ENCODE assay signal across 8 mouse cellular contexts in the genomic region with DNA sequence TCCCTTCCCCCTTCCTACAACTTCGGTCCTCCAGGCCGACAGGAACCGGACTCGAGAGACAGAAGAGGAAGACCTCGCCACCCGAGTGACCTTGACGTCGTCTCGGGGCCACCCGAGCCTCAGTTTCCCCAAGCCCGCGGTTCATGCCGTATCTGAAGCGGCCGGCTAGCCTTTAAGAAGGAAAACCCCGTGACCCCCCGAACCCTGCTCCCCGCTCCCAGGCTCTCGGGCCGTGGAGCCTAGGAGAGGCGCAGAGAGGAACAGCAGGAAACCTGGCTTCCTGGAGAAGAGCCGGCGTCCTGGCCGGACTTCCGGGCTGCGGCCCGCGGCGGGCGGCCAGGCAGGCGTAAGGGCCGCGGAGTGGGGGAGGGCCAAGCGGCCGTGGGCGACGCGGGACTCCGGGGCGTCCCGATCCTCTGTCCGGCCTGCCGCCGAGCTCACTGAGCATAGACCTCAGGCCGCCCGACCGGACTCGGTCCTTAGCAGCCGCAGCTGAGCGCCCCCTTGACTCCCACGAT. TPM values are rescaled to one million over a fixed set of nuclear protein-coding genes. Genes with fewer than 3 reads are reported as not detected.
DNase-seq lines count a peak whose midpoint lies in the region; ATAC-seq and TF ChIP-seq lines count a peak whose summit lies in the region.

No protein-coding gene starts in this region.

- under 1% methylated on average over 51 of the region's 51 CpGs for WGBS in heart, embryonic 12.5 days
- WGBS in forebrain, embryonic 10.5 days: under 1% methylated on average over 51 of the region's 51 CpGs
- under 1% methylated on average over 39 of the region's 51 CpGs for WGBS in liver, embryonic 12.5 days (ENCODE audit: insufficient replicate concordance)
- under 1% methylated on average over 51 of the region's 51 CpGs for WGBS in olfactory bulb, adult 2 months

- TF ChIP-seq CTCF in E14TG2a.4 (conservative IDR thresholded peaks at IDR 0.05; ENCODE audit: low read length): no peak
- no peak for TF ChIP-seq CTCF in olfactory bulb, adult 2 months (IDR thresholded peaks at IDR 0.05; ENCODE audit: insufficient read depth, low read depth, low read length)

- no peaks in the 10 kb centered on the region for H3K36me3 ChIP-seq in heart, embryonic 12.5 days
- peaks cover 42% of the 10 kb centered on the region for H3K36me3 ChIP-seq in E14TG2a.4 (ENCODE audit: insufficient read depth, low read length)
- peaks cover 24% of the 10 kb centered on the region for H3K36me3 ChIP-seq in forebrain, embryonic 10.5 days (replicated peaks)
- H3K36me3 ChIP-seq in liver, embryonic 12.5 days: peaks cover 24% of the 10 kb centered on the region

- peak overlapping the region; percentile 96 for H3K4me2 ChIP-seq in heart, embryonic 12.5 days
- peak overlapping the region; percentile 86 for H3K4me2 ChIP-seq in liver, embryonic 12.5 days

- peak overlapping the region; percentile 99 for H3K27ac ChIP-seq in heart, embryonic 12.5 days (ENCODE audit: poor library complexity, severe bottlenecking)
- H3K27ac ChIP-seq in forebrain, embryonic 10.5 days: peak overlapping the region; percentile 98
- H3K27ac ChIP-seq in liver, embryonic 12.5 days: peak overlapping the region; percentile 97
- H3K27ac ChIP-seq in olfactory bulb, adult 2 months (ENCODE audit: insufficient read depth, low read depth, low read length): peak overlapping the region; percentile 88

- no peaks in the 10 kb centered on the region for H3K9me3 ChIP-seq in heart, embryonic 12.5 days (replicated peaks)
- no peaks in the 10 kb centered on the region for H3K9me3 ChIP-seq in E14TG2a.4 (ENCODE audit: low read length)
- no peaks in the 10 kb centered on the region for H3K9me3 ChIP-seq in forebrain, embryonic 10.5 days
- no peaks in the 10 kb centered on the region for H3K9me3 ChIP-seq in liver, embryonic 12.5 days (replicated peaks)

- peaks cover 47% of the 10 kb centered on the region for H3K4me1 ChIP-seq in heart, embryonic 12.5 days (replicated peaks)
- H3K4me1 ChIP-seq in E14TG2a.4 (replicated peaks; ENCODE audit: low read depth, low read length): peaks cover 63% of the 10 kb centered on the region
- peaks cover 48% of the 10 kb centered on the region for H3K4me1 ChIP-seq in forebrain, embryonic 10.5 days
- peaks cover 62% of the 10 kb centered on the region for H3K4me1 ChIP-seq in liver, embryonic 12.5 days
- peaks cover 12% of the 10 kb centered on the region for H3K4me1 ChIP-seq in olfactory bulb, adult 2 months (ENCODE audit: control insufficient read depth, insufficient read depth, low read length)

- H3K4me3 ChIP-seq in heart, embryonic 12.5 days: peak overlapping the region; percentile 97
- H3K4me3 ChIP-seq in E14TG2a.4 (replicated peaks; ENCODE audit: low read length): peak overlapping the region; percentile 99
- H3K4me3 ChIP-seq in forebrain, embryonic 10.5 days: peak overlapping the region; percentile 99
- peak overlapping the region; percentile 96 for H3K4me3 ChIP-seq in liver, embryonic 12.5 days
- peak overlapping the region; percentile 88 for H3K4me3 ChIP-seq in olfactory bulb, adult 2 months (ENCODE audit: insufficient read depth, low read depth, low read length)

- no peak for DNase-seq in heart, postnatal 10 days
- no peak for DNase-seq in forebrain, embryonic 10.5 days (ENCODE audit: extremely low spot score, low spot score)
- DNase-seq in urinary bladder, postnatal 10 days (ENCODE audit: low spot score): no peak
- no peak for DNase-seq in cerebellum, postnatal 36 days

- H3K9ac ChIP-seq in heart, embryonic 12.5 days: peak overlapping the region; percentile 99
- peak overlapping the region; percentile 99 for H3K9ac ChIP-seq in liver, embryonic 12.5 days

- no peak for TF ChIP-seq POLR2A in olfactory bulb, adult 2 months (IDR thresholded peaks at IDR 0.05; ENCODE audit: insufficient read depth, low read depth, low read length)

- H3K27me3 ChIP-seq in heart, embryonic 12.5 days (replicated peaks): no peaks in the 10 kb centered on the region
- no peaks in the 10 kb centered on the region for H3K27me3 ChIP-seq in E14TG2a.4 (ENCODE audit: insufficient read depth, low read length)
- no peaks in the 10 kb centered on the region for H3K27me3 ChIP-seq in forebrain, embryonic 10.5 days (ENCODE audit: poor library complexity, severe bottlenecking)
- H3K27me3 ChIP-seq in liver, embryonic 12.5 days (replicated peaks): peaks cover 13% of the 10 kb centered on the region

- intact Hi-C loops in heart, postnatal 10 days (cut with DNase I): loop anchor here (1.0 kb wide), 1 partner anchor 18 kb away; no protein-coding TSS in a partner anchor

- peak; percentile 87 for ATAC-seq in heart, embryonic 12.5 days (ENCODE audit: insufficient number of reproducible peaks, low FRiP score)
- peak; percentile 75 for ATAC-seq in liver, embryonic 12.5 days

RNA-seq across cellular contexts. Expression of a gene that starts 0.4 kb away (rescaled TPM):
- polyA plus RNA-seq in heart, embryonic 12.5 days (2016; fragmentation: Nextera tagmentation; extraction: Ambion mirVana): 609 and 632 TPM in 2 replicates
- 100 to 1,000 TPM; 339 to 344 TPM for total RNA-seq in heart, postnatal 10 days (2021)
- 613 and 629 TPM in 2 replicates for polyA plus RNA-seq in forebrain, embryonic 10.5 days (2016; fragmentation: Nextera tagmentation; extraction: Ambion mirVana)
- 341 TPM in 2 replicates for polyA plus RNA-seq in liver, embryonic 12.5 days (2016; fragmentation: Nextera tagmentation; extraction: Ambion mirVana)
- polyA plus RNA-seq in olfactory bulb, adult 2 months (2012; ENCODE audit: insufficient read depth, insufficient read length, low replicate concordance, missing spikeins): 324 and 570 TPM in 2 replicates

RNA-seq across cellular contexts. Expression of a gene that starts 19.5 kb away (rescaled TPM):
- 23.2 and 25.0 TPM in 2 replicates for polyA plus RNA-seq in heart, embryonic 12.5 days (2016; fragmentation: Nextera tagmentation; extraction: Ambion mirVana)
- 10 to 100 TPM in 1 of 2 experiments, 1 to 10 TPM in 1; 9.4 to 12.3 TPM for total RNA-seq in heart, postnatal 10 days (2021)
- 44.8 and 46.8 TPM in 2 replicates for polyA plus RNA-seq in forebrain, embryonic 10.5 days (2016; fragmentation: Nextera tagmentation; extraction: Ambion mirVana)
- 25.1 and 26.6 TPM in 2 replicates for polyA plus RNA-seq in liver, embryonic 12.5 days (2016; fragmentation: Nextera tagmentation; extraction: Ambion mirVana)
- polyA plus RNA-seq in olfactory bulb, adult 2 months (2012; ENCODE audit: insufficient read depth, insufficient read length, low replicate concordance, missing spikeins): not detected in 2 replicates

RNA-seq across cellular contexts. Expression of a gene that starts 25.4 kb away (rescaled TPM):
- 87.6 and 94.3 TPM in 2 replicates for polyA plus RNA-seq in heart, embryonic 12.5 days (2016; fragmentation: Nextera tagmentation; extraction: Ambion mirVana)
- total RNA-seq in heart, postnatal 10 days (2021): 10 to 100 TPM; 86.9 to 88.0 TPM
- polyA plus RNA-seq in forebrain, embryonic 10.5 days (2016; fragmentation: Nextera tagmentation; extraction: Ambion mirVana): 123 and 130 TPM in 2 replicates
- 78.3 and 82.8 TPM in 2 replicates for polyA plus RNA-seq in liver, embryonic 12.5 days (2016; fragmentation: Nextera tagmentation; extraction: Ambion mirVana)
- not detected in 2 replicates for polyA plus RNA-seq in olfactory bulb, adult 2 months (2012; ENCODE audit: insufficient read depth, insufficient read length, low replicate concordance, missing spikeins)

RNA-seq across cellular contexts. Expression of a gene that starts 35.7 kb away (rescaled TPM):
- 101 TPM in 2 replicates for polyA plus RNA-seq in heart, embryonic 12.5 days (2016; fragmentation: Nextera tagmentation; extraction: Ambion mirVana)
- 10 to 100 TPM; 74.3 to 76.2 TPM for total RNA-seq in heart, postnatal 10 days (2021)
- polyA plus RNA-seq in forebrain, embryonic 10.5 days (2016; fragmentation: Nextera tagmentation; extraction: Ambion mirVana): 129 and 135 TPM in 2 replicates
- polyA plus RNA-seq in liver, embryonic 12.5 days (2016; fragmentation: Nextera tagmentation; extraction: Ambion mirVana): 73.7 and 81.3 TPM in 2 replicates
- not detected in 2 replicates for polyA plus RNA-seq in olfactory bulb, adult 2 months (2012; ENCODE audit: insufficient read depth, insufficient read length, low replicate concordance, missing spikeins)

RNA-seq across cellular contexts. Expression of a gene that starts 44.6 kb away (rescaled TPM):
- polyA plus RNA-seq in heart, embryonic 12.5 days (2016; fragmentation: Nextera tagmentation; extraction: Ambion mirVana): 0.13 and 0.31 TPM in 2 replicates
- total RNA-seq in heart, postnatal 10 days (2021): 1 to 10 TPM; 1.7 to 1.8 TPM
- polyA plus RNA-seq in forebrain, embryonic 10.5 days (2016; fragmentation: Nextera tagmentation; extraction: Ambion mirVana): not detected in 2 replicates
- 0.10 and 0.14 TPM in 2 replicates for polyA plus RNA-seq in liver, embryonic 12.5 days (2016; fragmentation: Nextera tagmentation; extraction: Ambion mirVana)
- not detected in 2 replicates for polyA plus RNA-seq in olfactory bulb, adult 2 months (2012; ENCODE audit: insufficient read depth, insufficient read length, low replicate concordance, missing spikeins)

Comparison
In these comparisons a context has a peak if more than half of its experiments do, and no peak if none do; other contexts are left out.
1. RNA of a gene that starts 19.5 kb away (polyA plus RNA-seq): 44.8 to 46.8 TPM in forebrain, embryonic 10.5 days, 25.1 to 26.6 TPM in liver, embryonic 12.5 days and 23.2 to 25.0 TPM in heart, embryonic 12.5 days; not detected in olfactory bulb, adult 2 months; every median in the first group is over 10 times any median in the second.
2. Peak in every context shown above with its lines, with median percentiles within 50 percentile points of each other: H3K27ac ChIP-seq and H3K4me3 ChIP-seq.